Mouse (Mus musculus): ENCODE measurements around the gene Galk2. TPM values are rescaled to one million over a fixed set of nuclear protein-coding genes. Genes with fewer than 3 reads are reported as not detected.

Galk2 gene
- polyA plus RNA-seq, 1 experiment from 2014 or later = 42.1 TPM

GRCm38 (mm10) chr2:125975206-125975605, 116.3 kb downstream of the Galk2 start:
- Histone ChIP-seq H3K27me3 (replicated peaks) (no peaks in the 10 kb centered on the region), H3K4me3 (replicated peaks) (no peak overlapping the region), H3K27ac (no peak overlapping the region), H3K9me3 (no peaks in the 10 kb centered on the region), H3K4me2 (no peak overlapping the region), H3K4me1 (no peaks in the 10 kb centered on the region), H3K36me3 (no peaks in the 10 kb centered on the region), H3K9ac (no peak overlapping the region)
- WGBS = 93% methylated on average over 10 of the region's 10 CpGs
- no peak for ATAC-seq (ENCODE audit: insufficient read depth, low FRiP score, low read depth)

- Histone ChIP-seq H3K4me1 (no peaks in the 10 kb centered on the region), H3K27me3 (replicated peaks) (no peaks in the 10 kb centered on the region), H3K9me3 (no peaks in the 10 kb centered on the region), H3K36me3 (no peaks in the 10 kb centered on the region), H3K9ac (no peak overlapping the region), H3K27ac (no peak overlapping the region), H3K4me2 (no peak overlapping the region), H3K4me3 (replicated peaks) (no peak overlapping the region)
- ATAC-seq (ENCODE audit: insufficient read depth, low FRiP score, low read depth) = no peak
- WGBS = 56% methylated on average over 5 of the region's 5 CpGs
Observed at GRCm38 (mm10) chr2:125975808-125976345, 117.0 kb downstream of the Galk2 start.

DNA sequence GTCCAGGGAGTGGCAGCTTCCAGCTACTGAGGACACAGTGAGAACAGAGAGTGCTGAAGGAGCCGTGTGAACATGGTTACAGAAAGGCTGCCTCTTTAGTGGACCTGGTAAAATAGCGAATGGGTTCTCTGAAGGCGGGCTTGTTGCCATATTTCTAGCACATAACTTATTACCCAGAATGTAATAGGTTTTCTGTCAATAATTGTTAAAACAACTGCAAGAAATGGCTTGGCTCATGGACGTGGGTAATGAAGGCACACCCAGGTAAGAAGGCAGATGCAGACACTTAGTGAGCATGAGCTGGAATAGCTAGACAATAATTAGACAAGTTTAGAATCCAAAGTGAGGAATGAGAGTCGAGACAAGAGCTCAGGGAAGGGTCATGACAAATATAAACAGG, 143.4 kb downstream of the Galk2 start:
- H3K4me1 ChIP-seq = no peaks in the 10 kb centered on the region
- H3K4me3 ChIP-seq (replicated peaks) = no peak overlapping the region
- no peaks in the 10 kb centered on the region for H3K27me3 ChIP-seq (replicated peaks)
- no peak overlapping the region for H3K27ac ChIP-seq
- ATAC-seq (ENCODE audit: insufficient read depth, low FRiP score, low read depth) = no peak
- H3K9ac ChIP-seq = no peak overlapping the region
- 58% methylated on average over 5 of the region's 5 CpGs for WGBS
- no peaks in the 10 kb centered on the region for H3K9me3 ChIP-seq
- no peaks in the 10 kb centered on the region for H3K36me3 ChIP-seq
- no peak overlapping the region for H3K4me2 ChIP-seq

DNA sequence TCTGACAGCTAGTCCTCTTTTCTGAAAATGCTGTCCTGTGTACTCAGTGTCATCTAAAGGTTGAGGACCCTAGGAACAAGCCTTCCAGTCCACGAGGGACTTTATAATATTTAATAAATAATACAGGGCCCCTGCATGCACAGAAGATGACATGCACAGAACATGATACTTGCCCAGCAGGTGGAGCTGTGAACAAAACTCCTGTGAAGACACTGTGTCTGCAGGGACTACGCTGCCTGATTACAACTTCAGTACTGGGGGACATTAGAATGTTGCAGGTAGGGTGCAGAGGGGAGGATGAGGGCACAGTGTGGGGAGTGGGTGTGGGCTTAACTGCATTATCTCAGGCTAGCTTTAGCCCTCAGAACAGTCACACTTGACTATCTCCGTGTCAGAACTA, 147.2 kb downstream of the Galk2 start:
- Histone ChIP-seq H3K9me3 (no peaks in the 10 kb centered on the region), H3K27ac (no peak overlapping the region), H3K4me3 (replicated peaks) (no peak overlapping the region), H3K4me1 (no peaks in the 10 kb centered on the region), H3K9ac (no peak overlapping the region), H3K36me3 (no peaks in the 10 kb centered on the region), H3K27me3 (replicated peaks) (no peaks in the 10 kb centered on the region), H3K4me2 (no peak overlapping the region)
- ATAC-seq (ENCODE audit: insufficient read depth, low FRiP score, low read depth) = no peak
- WGBS = 34% methylated on average over 3 of the region's 3 CpGs

GRCm38 (mm10) chr2:126006742-126007141, 147.8 kb downstream of the Galk2 start:
- no peak overlapping the region for H3K27ac ChIP-seq
- H3K9me3 ChIP-seq = no peaks in the 10 kb centered on the region
- no peak for ATAC-seq (ENCODE audit: insufficient read depth, low FRiP score, low read depth)
- H3K9ac ChIP-seq = no peak overlapping the region
- no peaks in the 10 kb centered on the region for H3K36me3 ChIP-seq
- WGBS = 80% methylated on average over 2 of the region's 2 CpGs
- no peak overlapping the region for H3K4me3 ChIP-seq (replicated peaks)
- H3K4me2 ChIP-seq = no peak overlapping the region
- H3K4me1 ChIP-seq = no peaks in the 10 kb centered on the region
- H3K27me3 ChIP-seq (replicated peaks) = no peaks in the 10 kb centered on the region

- ATAC-seq (ENCODE audit: insufficient read depth, low FRiP score, low read depth) = no peak
- no peaks in the 10 kb centered on the region for H3K27me3 ChIP-seq (replicated peaks)
- no peak overlapping the region for H3K4me2 ChIP-seq
- H3K4me1 ChIP-seq = no peaks in the 10 kb centered on the region
- no peaks in the 10 kb centered on the region for H3K36me3 ChIP-seq
- WGBS = 49% methylated on average over 12 of the region's 12 CpGs
- H3K9me3 ChIP-seq = no peaks in the 10 kb centered on the region
- no peak overlapping the region for H3K27ac ChIP-seq
- H3K4me3 ChIP-seq (replicated peaks) = no peak overlapping the region
- H3K9ac ChIP-seq = no peak overlapping the region
Observed at GRCm38 (mm10) chr2:126014989-126015710, 156.2 kb downstream of the Galk2 start.

DNA sequence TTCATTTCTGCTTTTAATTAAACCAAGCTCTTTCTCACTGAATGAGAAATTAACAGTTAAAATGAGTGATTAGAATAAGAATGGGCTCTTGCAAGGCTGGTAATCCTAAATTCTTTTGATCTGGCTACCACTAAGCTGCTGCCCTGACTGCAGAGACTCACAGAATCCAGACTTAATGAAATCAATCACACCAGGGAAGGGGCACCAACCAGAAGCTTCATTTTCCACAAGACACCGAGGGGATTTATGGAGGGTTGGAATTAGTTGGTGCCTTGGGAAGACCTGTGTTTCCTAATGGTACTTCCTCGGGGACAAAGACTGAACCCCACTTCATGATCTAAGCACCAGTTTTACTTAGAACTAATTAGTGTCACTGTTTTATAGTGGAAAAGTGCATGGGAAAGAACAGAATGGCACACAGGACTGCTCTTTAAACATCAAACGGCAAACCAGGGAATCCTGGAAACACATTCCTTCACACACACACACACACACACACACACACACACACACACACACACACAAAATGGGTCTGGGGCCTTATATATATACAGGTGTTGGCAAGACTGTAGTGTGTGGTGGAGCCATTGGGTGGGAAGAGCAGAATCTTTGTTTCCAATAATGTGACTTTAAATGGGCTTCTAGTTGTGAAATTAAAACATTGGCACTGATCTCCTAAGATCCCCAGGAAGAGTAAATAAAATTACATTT, 157.0 kb downstream of the Galk2 start:
- Histone ChIP-seq H3K27me3 (replicated peaks) (no peaks in the 10 kb centered on the region), H3K9me3 (no peaks in the 10 kb centered on the region), H3K4me1 (no peaks in the 10 kb centered on the region), H3K9ac (no peak overlapping the region), H3K4me2 (no peak overlapping the region), H3K36me3 (no peaks in the 10 kb centered on the region), H3K4me3 (replicated peaks) (no peak overlapping the region), H3K27ac (no peak overlapping the region)
- WGBS = 51% methylated on average over 3 of the region's 3 CpGs
- ATAC-seq (ENCODE audit: insufficient read depth, low FRiP score, low read depth) = no peak

- Histone ChIP-seq H3K27ac (peak overlapping the region; percentile 61), H3K4me3 (replicated peaks) (no peak overlapping the region), H3K27me3 (replicated peaks) (no peaks in the 10 kb centered on the region), H3K9ac (no peak overlapping the region), H3K4me2 (no peak overlapping the region), H3K9me3 (no peaks in the 10 kb centered on the region), H3K36me3 (no peaks in the 10 kb centered on the region), H3K4me1 (0 out of 2 replicates have a peak, but pooled peaks cover 4% of the 10 kb centered on the region)
- peak; percentile 43; the same call in 1 of the 2 replicates for ATAC-seq (ENCODE audit: insufficient read depth, low FRiP score, low read depth)
- 35% methylated on average over 8 of the region's 8 CpGs for WGBS
Observed at GRCm38 (mm10) chr2:126031186-126031900, 172.4 kb downstream of the Galk2 start.

DNA sequence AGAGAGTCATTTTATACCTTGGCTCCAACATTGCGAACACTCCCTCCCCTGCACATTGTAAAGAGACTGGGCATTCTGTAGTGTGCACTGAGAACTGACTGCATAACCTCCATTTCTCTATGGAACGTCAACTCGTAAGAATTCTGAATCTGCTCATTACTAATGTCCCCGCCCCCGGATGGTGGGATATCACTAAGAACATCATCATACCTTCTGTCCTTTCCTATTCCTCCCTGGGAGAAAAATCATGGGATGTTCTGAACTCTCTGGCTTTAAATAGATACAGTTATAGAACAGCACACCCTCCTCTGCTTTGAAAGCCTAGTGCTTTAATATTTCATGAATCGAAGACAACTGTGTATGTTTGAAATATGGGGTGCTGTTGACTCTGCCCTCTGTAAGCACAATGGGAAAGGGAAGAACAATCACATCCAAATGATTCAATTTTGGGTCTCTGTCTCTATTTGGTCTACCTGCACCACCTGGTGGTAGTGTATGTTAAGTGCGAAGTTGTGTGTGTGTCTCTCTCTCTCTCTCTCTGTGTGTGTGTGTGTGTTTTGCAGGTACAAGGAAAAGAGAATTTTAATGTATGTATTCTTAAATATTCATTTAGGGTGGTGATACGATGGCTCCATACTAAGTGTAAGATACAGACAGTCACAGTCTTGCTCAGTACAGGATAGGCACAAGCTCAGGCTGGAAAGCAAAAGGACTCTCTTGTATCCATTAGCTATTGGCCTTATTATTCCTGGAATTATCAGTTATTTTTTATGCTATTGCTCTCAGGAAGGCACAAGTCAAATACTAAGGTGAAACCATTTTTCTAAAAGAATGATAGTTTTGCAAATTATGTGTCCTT, 174.4 kb downstream of the Galk2 start:
- ATAC-seq (ENCODE audit: insufficient read depth, low FRiP score, low read depth) = no peak
- Histone ChIP-seq H3K4me3 (replicated peaks) (no peak overlapping the region), H3K27me3 (replicated peaks) (no peaks in the 10 kb centered on the region), H3K4me1 (0 out of 2 replicates have a peak, but pooled peaks cover 4% of the 10 kb centered on the region), H3K4me2 (no peak overlapping the region), H3K36me3 (no peaks in the 10 kb centered on the region), H3K27ac (no peak overlapping the region), H3K9ac (no peak overlapping the region), H3K9me3 (no peaks in the 10 kb centered on the region)
- 70% methylated on average over 8 of the region's 8 CpGs for WGBS
